8 mouse cellular contexts compared by ENCODE assay signal in the genomic region with DNA sequence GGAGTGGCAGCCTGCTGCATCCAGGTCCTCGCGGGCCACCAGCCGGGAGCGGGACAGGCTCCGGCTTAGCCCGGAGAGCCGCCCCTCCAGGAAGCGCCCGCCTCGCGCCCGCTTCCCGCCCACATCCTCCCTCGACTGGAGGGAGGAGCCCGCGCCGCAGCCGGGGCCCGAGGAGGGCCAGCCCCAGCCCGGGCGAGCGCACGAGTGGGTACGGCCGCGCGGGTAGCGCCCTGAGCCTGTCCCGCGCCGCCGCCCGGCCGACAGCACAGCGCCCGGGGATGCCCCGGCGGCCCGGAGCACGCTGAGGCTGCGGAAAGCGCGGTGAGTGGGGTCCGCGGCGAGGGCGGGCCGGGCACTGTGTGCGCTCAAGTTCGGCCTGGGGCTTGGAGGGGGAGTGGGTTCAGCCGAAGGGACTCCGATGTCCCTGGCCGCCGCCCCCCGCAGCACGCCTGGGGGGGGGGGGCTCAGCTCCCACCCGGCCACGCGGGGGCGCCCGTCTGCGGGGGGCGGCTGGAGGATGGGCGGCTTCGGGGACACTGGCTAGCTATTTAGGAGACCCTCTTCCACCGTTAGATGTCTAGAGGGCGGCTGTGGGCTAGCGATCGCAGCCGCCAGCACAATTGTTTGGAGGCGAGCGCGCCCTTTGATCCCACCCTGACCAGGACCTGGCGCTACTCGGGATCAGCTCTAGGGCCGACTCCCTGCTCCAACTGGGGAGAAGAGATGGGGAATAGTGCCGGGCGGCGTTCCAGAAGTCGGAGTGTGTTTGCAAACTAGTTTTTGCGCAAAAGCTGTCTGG. TPM values are rescaled to one million over a fixed set of nuclear protein-coding genes. Genes with fewer than 3 reads are reported as not detected.
DNase-seq lines count a peak whose midpoint lies in the region; ATAC-seq and TF ChIP-seq lines count a peak whose summit lies in the region.

A gene (plus strand): TSS at position 118 of the 799 bp plus-strand sequence.

- dilution Hi-C loops in CH12.LX (cut with MboI; ENCODE audit: extremely low pct_ligation_motif_present, extremely low pct_unique_long_range_greater_than_20kb, low sequenced_read_pairs), result no loop called here

- no peaks in the 10 kb centered on the region for H3K79me2 ChIP-seq in CH12.LX (replicated peaks; ENCODE audit: control insufficient read depth, extremely low read depth, insufficient read depth, poor library complexity, severe bottlenecking)

- TF ChIP-seq RAD21 in CH12.LX (IDR thresholded peaks at IDR 0.05; ENCODE audit: low read depth, low read length), result no peak; the same call in 1 of the 2 replicates

- H3K4me2 ChIP-seq in CH12.LX (ENCODE audit: insufficient read depth, low read depth, poor library complexity, severe bottlenecking), result peak within 1 kb of the TSS; percentile 92
- H3K4me2 ChIP-seq in forebrain, postnatal 0 days (ENCODE audit: low read depth), result peak within 1 kb of the TSS; percentile 92
- H3K4me2 ChIP-seq in lung, embryonic 14.5 days, result peak within 1 kb of the TSS; percentile 97

- DNase-seq in CH12.LX (ENCODE audit: extremely low read depth), result no peak
- peak; percentile 76 for DNase-seq in forebrain, postnatal 0 days
- DNase-seq in heart, postnatal 36 days, result peak; percentile 77 to 80
- DNase-seq in layer of hippocampus, adult 18-20 months (ENCODE audit: low spot score in 2 of 2), result peak; percentile 35 to 43
- peak; percentile 83 for DNase-seq in lung, embryonic 14.5 days
- DNase-seq in thymus, postnatal 0 days (ENCODE audit: low spot score), result peak; percentile 62

- H3K9ac ChIP-seq in CH12.LX (ENCODE audit: insufficient read depth, low read depth), result peak within 1 kb of the TSS; percentile 82
- H3K9ac ChIP-seq in forebrain, postnatal 0 days, result peak within 1 kb of the TSS; percentile 77
- peak within 1 kb of the TSS; percentile 70 for H3K9ac ChIP-seq in lung, embryonic 14.5 days

- no peaks in the 10 kb centered on the region for H3K9me3 ChIP-seq in CH12.LX (replicated peaks; ENCODE audit: low read length)
- H3K9me3 ChIP-seq in forebrain, postnatal 0 days (ENCODE audit: low read length), result no peaks in the 10 kb centered on the region
- no peaks in the 10 kb centered on the region for H3K9me3 ChIP-seq in lung, embryonic 14.5 days (ENCODE audit: low read depth, low read length)

- ATAC-seq in forebrain, postnatal 0 days, result peak; percentile 85
- ATAC-seq in lung, embryonic 14.5 days (ENCODE audit: insufficient read depth), result peak; percentile 92
- peak; percentile 53 for ATAC-seq in neutrophil, adult 5-6 weeks (ENCODE audit: extremely low read depth, insufficient number of reproducible peaks, low FRiP score, poor library complexity, severe bottlenecking)

- no peak for TF ChIP-seq EP300 in CH12.LX (IDR thresholded peaks at IDR 0.05; ENCODE audit: low read length)

- whole genome bisulfite sequencing in bone marrow, adult 2 months, result under 1% methylated on average over 68 of the region's 81 CpGs
- under 1% methylated on average over 56 of the region's 81 CpGs for WGBS in forebrain, postnatal 0 days
- WGBS in lung, embryonic 14.5 days, result under 1% methylated on average over 73 of the region's 81 CpGs

- no peak within 1 kb of the TSS for H3K27ac ChIP-seq in CH12.LX (ENCODE audit: insufficient read depth, low read depth)
- H3K27ac ChIP-seq in bone marrow, adult 2 months (ENCODE audit: control insufficient read depth, insufficient read depth, low read depth, low read length, poor library complexity), result peak within 1 kb of the TSS; percentile 93
- peak within 1 kb of the TSS; percentile 74 for H3K27ac ChIP-seq in forebrain, postnatal 0 days (ENCODE audit: low read depth, low read length)
- no peak within 1 kb of the TSS for H3K27ac ChIP-seq in lung, embryonic 14.5 days (ENCODE audit: low read depth)

- H3K27me3 ChIP-seq in CH12.LX (replicated peaks), result peaks cover 21% of the 10 kb centered on the region
- H3K27me3 ChIP-seq in forebrain, postnatal 0 days (ENCODE audit: insufficient read depth, low read length), result no peaks in the 10 kb centered on the region
- peaks cover 17% of the 10 kb centered on the region for H3K27me3 ChIP-seq in lung, embryonic 14.5 days (ENCODE audit: insufficient read depth, low read length)

- in situ Hi-C loops in CH12.LX (cut with MboI; ENCODE audit: low pct_ligation_motif_present, low pct_unique_long_range_greater_than_20kb, low sequenced_read_pairs), result no loop called here

- intact Hi-C loops in heart, postnatal 36 days (cut with DNase I), result loop anchor here (5.0 kb wide), 1 partner anchor 279 kb away; a partner anchor contains a TSS

- H3K36me3 ChIP-seq in CH12.LX (replicated peaks in 1 of 2; ENCODE audit: control insufficient read depth in 1 of 2, insufficient read depth in 1 of 2, low read length in 1 of 2), result peaks cover 0 to 5% of the 10 kb centered on the region in 2 experiments
- no peaks in the 10 kb centered on the region for H3K36me3 ChIP-seq in forebrain, postnatal 0 days (ENCODE audit: insufficient read depth)
- H3K36me3 ChIP-seq in lung, embryonic 14.5 days (ENCODE audit: insufficient read depth), result no peaks in the 10 kb centered on the region

- H3K4me1 ChIP-seq in CH12.LX (ENCODE audit: control insufficient read depth in 1 of 2, insufficient read depth in 2 of 2), result peaks cover 5 to 9% of the 10 kb centered on the region in 2 experiments; a peak in 3 of 4 replicates
- H3K4me1 ChIP-seq in bone marrow, adult 2 months (ENCODE audit: control insufficient read depth, insufficient read depth, low read length), result peaks cover 5% of the 10 kb centered on the region; the same call in 1 of the 2 replicates
- peaks cover 6% of the 10 kb centered on the region; the same call in 1 of the 2 replicates for H3K4me1 ChIP-seq in forebrain, postnatal 0 days (ENCODE audit: insufficient read depth)
- H3K4me1 ChIP-seq in lung, embryonic 14.5 days (ENCODE audit: insufficient read depth), result no peaks in the 10 kb centered on the region

- TF ChIP-seq CTCF in CH12.LX (conservative IDR thresholded peaks at IDR 0.05 in 1 of 2, IDR thresholded peaks at IDR 0.05 in 1 of 2; ENCODE audit: low read depth in 2 of 2, low read length in 2 of 2), result peak in 1 of 2 experiments; percentile 58; a peak in 2 of 4 replicates
- TF ChIP-seq CTCF in bone marrow, adult 2 months (IDR thresholded peaks at IDR 0.05; ENCODE audit: control insufficient read depth, insufficient read depth, low read length), result no peak
- peak; percentile 57 for TF ChIP-seq CTCF in forebrain, postnatal 0 days (IDR thresholded peaks at IDR 0.05; ENCODE audit: low read depth)
- no peak; the same call in 1 of the 2 replicates for TF ChIP-seq CTCF in lung, embryonic 14.5 days (IDR thresholded peaks at IDR 0.05; ENCODE audit: low read depth)

- TF ChIP-seq POLR2A in CH12.LX (IDR thresholded peaks at IDR 0.05; ENCODE audit: low read depth, low read length), result peak; percentile 57
- TF ChIP-seq POLR2A in bone marrow, adult 2 months (IDR thresholded peaks at IDR 0.05; ENCODE audit: borderline replicate concordance, control insufficient read depth, low read depth, low read length), result peak; percentile 53; the same call in 1 of the 2 replicates

- peak within 1 kb of the TSS; percentile 42 to 85 (median 59) for H3K4me3 ChIP-seq in CH12.LX (replicated peaks in 1 of 3; ENCODE audit: low read depth in 2 of 3, low read length in 2 of 3, poor library complexity in 1 of 3)
- peak within 1 kb of the TSS; percentile 73 for H3K4me3 ChIP-seq in bone marrow, adult 2 months (replicated peaks; ENCODE audit: control insufficient read depth, low read depth, low read length)
- H3K4me3 ChIP-seq in forebrain, postnatal 0 days (ENCODE audit: low read depth, low read length), result peak within 1 kb of the TSS; percentile 63
- H3K4me3 ChIP-seq in lung, embryonic 14.5 days (ENCODE audit: low read depth, low read length), result peak within 1 kb of the TSS; percentile 64

TF ChIP-seq in CH12.LX, 34 proteins besides CTCF, POLR2A, EP300 and RAD21:
- TF ChIP-seq TCF12 (IDR thresholded peaks at IDR 0.05; ENCODE audit: low read depth, low read length) (0 out of 2 replicates have a peak, but pooled peaks have one; percentile 28), ZNF384 (IDR thresholded peaks at IDR 0.05; ENCODE audit: low read depth, low read length) (no peak), UBTF (IDR thresholded peaks at IDR 0.05; ENCODE audit: low read depth, low read length) (peak; percentile 74; the same call in 1 of the 2 replicates), NRF1 (IDR thresholded peaks at IDR 0.05; ENCODE audit: low read depth, low read length) (0 out of 2 replicates have a peak, but pooled peaks have one; percentile 14), ZKSCAN1 (IDR thresholded peaks at IDR 0.05; ENCODE audit: borderline replicate concordance, low read depth, low read length) (no peak), GABPA (IDR thresholded peaks at IDR 0.05; ENCODE audit: insufficient replicate concordance, low read depth, low read length) (no peak), HCFC1 (IDR thresholded peaks at IDR 0.05; ENCODE audit: low read depth, low read length) (no peak), MXI1 (IDR thresholded peaks at IDR 0.05; ENCODE audit: low read depth, low read length) (0 out of 2 replicates have a peak, but pooled peaks have one; percentile 22), SMC3 (IDR thresholded peaks at IDR 0.05; ENCODE audit: low read depth, low read length) (peak; percentile 40), ELF1 (IDR thresholded peaks at IDR 0.05; ENCODE audit: low read depth, low read length) (peak; percentile 69), USF1 (IDR thresholded peaks at IDR 0.05; ENCODE audit: low read depth, low read length) (no peak), NELFE (IDR thresholded peaks at IDR 0.05; ENCODE audit: low read depth, low read length) (peak; percentile 36)
TF ChIP-seq in CH12.LX: peak in this region for 7.

RNA-seq across cellular contexts. Expression of the gene that starts here (rescaled TPM):
- total RNA-seq in CH12.LX (2012; rRNA removed) (70.6 and 118 TPM in 2 replicates), CH12.LX (2014; rRNA removed) (10.3 and 12.7 TPM in 2 replicates)
- 26.7 and 29.3 TPM in 2 replicates for polyA plus RNA-seq in CH12.LX (2012; ENCODE audit: insufficient read length, low read depth)
- polyA plus RNA-seq in bone marrow, adult 2 months (2011; ENCODE audit: insufficient read depth, insufficient read length, low replicate concordance, missing spikeins), result 23.4 and 36.1 TPM in 2 replicates
- total RNA-seq in forebrain, postnatal 0 days (2014; rRNA removed), result 49.2 and 68.8 TPM in 2 replicates
- polyA plus RNA-seq in forebrain, postnatal 0 days (2015; fragmentation: Nextera tagmentation; extraction: Ambion mirVana), result 41.6 and 58.3 TPM in 2 replicates
- 1 to 10 TPM; 3.6 to 4.2 TPM for total RNA-seq in heart, postnatal 36 days (2021)
- total RNA-seq in layer of hippocampus, adult 18-20 months (2021), result 10 to 100 TPM; 41.9 to 48.2 TPM
- polyA plus RNA-seq in lung, embryonic 14.5 days (2014; fragmentation: Nextera tagmentation; extraction: Ambion mirVana), result 12.1 and 12.4 TPM in 2 replicates
- 35.5 and 37.4 TPM in 2 replicates for total RNA-seq in neutrophil, adult 5-6 weeks (2017)
- 2.9 and 3.0 TPM in 2 replicates for polyA plus RNA-seq in thymus, postnatal 0 days (2015; fragmentation: Nextera tagmentation; extraction: Ambion mirVana)

Comparison
In these comparisons a context has a peak if more than half of its experiments do, and no peak if none do; other contexts are left out.
1. H3K27ac ChIP-seq: peak in bone marrow, adult 2 months (single experiment) and forebrain, postnatal 0 days (single experiment); none in CH12.LX (single experiment) and lung, embryonic 14.5 days (single experiment).
2. Peak in every context shown above with its lines, with median percentiles within 50 percentile points of each other: H3K4me2 ChIP-seq, H3K4me3 ChIP-seq, H3K9ac ChIP-seq and ATAC-seq.